Mouse (Mus musculus) testis, adult 2 months (tissue): ENCODE measurements at regions not wholly inside any gene's neighbourhood (a gene's known extent, or its start where the extent isn't known, plus 50 kb on each side); places are given as distances from the start of the nearest gene placed in this dataset.

Source experiments
- CTCF ChIP-seq: fragments of 200-500 bp; IDR thresholded peaks from 2 replicates; pipeline ENCODE4 v1.5.1; 2012; ENCODE audit warnings: low read depth, mild to moderate bottlenecking, inconsistent platforms, low read length, moderate library complexity; ENCODE audit not compliant: control insufficient read depth, insufficient read depth, insufficient replicate concordance
- POLR2A ChIP-seq: fragments of 200-500 bp; IDR thresholded peaks from 2 replicates; pipeline ENCODE4 v1.6.1; 2012; ENCODE audit warnings: low read depth, mild to moderate bottlenecking, inconsistent platforms, low read length, moderate library complexity; ENCODE audit not compliant: control insufficient read depth

- TF ChIP-seq CTCF (no peak), POLR2A (no peak)
These were observed 82.0 kb upstream of the Hk2 start for GRCm38 (mm10) chr6:82856218-82856617.
